Mouse (Mus musculus): ENCODE data around the gene Gng3. TPM values are rescaled to one million over a fixed set of nuclear protein-coding genes. Genes with fewer than 3 reads are reported as not detected.
A peak's percentile ranks its signal among the peaks of the same experiment; 100 is the strongest.

The Gng3 gene
- polyA plus RNA-seq, 1 experiment from 2014 or later: 460 TPM

GRCm38 (mm10) chr19:8819596-8820423 is 19.2 kb downstream of the Gng3 start, which contains the start of gene Hnrnpul2:
TSS of gene Hnrnpul2 (plus strand) at chr19:8820010.
- Histone ChIP-seq H3K9me3 (no peaks in the 10 kb centered on the region), H3K4me2 (peak within 1 kb of the TSS; percentile 91), H3K36me3 (peaks cover 22% of the 10 kb centered on the region), H3K4me3 (peak within 1 kb of the TSS; percentile 96), H3K27ac (replicated peaks) (peak within 1 kb of the TSS; percentile 99), H3K4me1 (replicated peaks) (peaks cover 62% of the 10 kb centered on the region), H3K9ac (peak within 1 kb of the TSS; percentile 98), H3K27me3 (no peaks in the 10 kb centered on the region)
- under 1% methylated on average over 74 of the region's 83 CpGs for WGBS
- ATAC-seq (ENCODE audit: low FRiP score, low read depth): peak; percentile 97

- under 1% methylated on average over 33 of the region's 33 CpGs for WGBS
- Histone ChIP-seq H3K27ac (replicated peaks) (peak within 1 kb of the TSS; percentile 99), H3K4me2 (peak within 1 kb of the TSS; percentile 91), H3K9me3 (no peaks in the 10 kb centered on the region), H3K4me1 (replicated peaks) (peaks cover 65% of the 10 kb centered on the region), H3K27me3 (no peaks in the 10 kb centered on the region), H3K4me3 (peak within 1 kb of the TSS; percentile 96), H3K9ac (peak within 1 kb of the TSS; percentile 98), H3K36me3 (peaks cover 16% of the 10 kb centered on the region)
- peak; percentile 94 for ATAC-seq (ENCODE audit: low FRiP score, low read depth)
Observed at GRCm38 (mm10) chr19:8818801-8819595, 20.0 kb downstream of the Gng3 start, which contains the start of gene Ttc9c. TSS of gene Ttc9c (minus strand) at chr19:8819333.

- WGBS: 33% methylated on average over 14 of the region's 14 CpGs
- no peak for ATAC-seq (ENCODE audit: low FRiP score, low read depth)
- Histone ChIP-seq H3K9me3 (no peaks in the 10 kb centered on the region), H3K4me1 (replicated peaks) (peaks cover 69% of the 10 kb centered on the region), H3K27ac (replicated peaks) (peak overlapping the region; percentile 99), H3K9ac (peak overlapping the region; percentile 62), H3K4me2 (peak overlapping the region; percentile 91), H3K27me3 (no peaks in the 10 kb centered on the region), H3K4me3 (peak overlapping the region; percentile 96), H3K36me3 (peaks cover 15% of the 10 kb centered on the region)
Observed at GRCm38 (mm10) chr19:8818301-8818798, 20.6 kb downstream of the Gng3 start.

GRCm38 (mm10) chr19:8817001-8817400 is 22.0 kb downstream of the Gng3 start:
- Histone ChIP-seq H3K27me3 (no peaks in the 10 kb centered on the region), H3K4me2 (peak overlapping the region; percentile 35), H3K36me3 (peaks cover 20% of the 10 kb centered on the region; the same call in 1 of the 2 replicates), H3K9me3 (no peaks in the 10 kb centered on the region), H3K4me1 (replicated peaks) (peaks cover 56% of the 10 kb centered on the region), H3K4me3 (no peak overlapping the region), H3K9ac (no peak overlapping the region), H3K27ac (replicated peaks) (no peak overlapping the region)
- 86% methylated on average over 3 of the region's 3 CpGs for WGBS
- no peak for ATAC-seq (ENCODE audit: low FRiP score, low read depth)

- Histone ChIP-seq H3K36me3 (peaks cover 26% of the 10 kb centered on the region), H3K27ac (replicated peaks) (no peak overlapping the region), H3K9me3 (no peaks in the 10 kb centered on the region), H3K27me3 (no peaks in the 10 kb centered on the region), H3K4me2 (0 out of 2 replicates have a peak overlapping the region, but pooled peaks have one; percentile 35), H3K4me3 (no peak overlapping the region), H3K4me1 (replicated peaks) (peaks cover 45% of the 10 kb centered on the region), H3K9ac (no peak overlapping the region)
- 67% methylated on average over 11 of the region's 11 CpGs for WGBS
- no peak for ATAC-seq (ENCODE audit: low FRiP score, low read depth)
Observed at GRCm38 (mm10) chr19:8815812-8816211, 23.2 kb downstream of the Gng3 start.

GRCm38 (mm10) chr19:8806810-8807209 is 32.2 kb downstream of the Gng3 start:
- no peak overlapping the region for H3K4me3 ChIP-seq
- no peak overlapping the region for H3K4me2 ChIP-seq
- 95% methylated on average over 5 of the region's 5 CpGs for WGBS
- H3K9ac ChIP-seq: no peak overlapping the region
- no peaks in the 10 kb centered on the region for H3K9me3 ChIP-seq
- no peak overlapping the region for H3K27ac ChIP-seq (replicated peaks)
- peaks cover 13% of the 10 kb centered on the region for H3K4me1 ChIP-seq (replicated peaks)
- no peak for ATAC-seq (ENCODE audit: low FRiP score, low read depth)
- H3K27me3 ChIP-seq: no peaks in the 10 kb centered on the region
- H3K36me3 ChIP-seq: peaks cover 51% of the 10 kb centered on the region

GRCm38 (mm10) chr19:8803879-8804660 is 34.9 kb downstream of the Gng3 start:
- 93% methylated on average over 11 of the region's 11 CpGs for WGBS
- Histone ChIP-seq H3K36me3 (peaks cover 34% of the 10 kb centered on the region), H3K4me1 (replicated peaks) (peaks cover 16% of the 10 kb centered on the region), H3K9ac (no peak overlapping the region), H3K9me3 (no peaks in the 10 kb centered on the region), H3K4me2 (no peak overlapping the region), H3K4me3 (no peak overlapping the region), H3K27ac (replicated peaks) (no peak overlapping the region), H3K27me3 (no peaks in the 10 kb centered on the region)
- no peak for ATAC-seq (ENCODE audit: low FRiP score, low read depth)

GRCm38 (mm10) chr19:8803204-8803780 is 35.7 kb downstream of the Gng3 start:
- 89% methylated on average over 9 of the region's 9 CpGs for WGBS
- H3K27ac ChIP-seq (replicated peaks): peak overlapping the region; percentile 92; the same call in 1 of the 2 replicates

GRCm38 (mm10) chr19:8802130-8802821 is 36.7 kb downstream of the Gng3 start, which contains the start of gene Zbtb3:
TSS of gene Zbtb3 (plus strand) at chr19:8802555.
- ATAC-seq (ENCODE audit: low FRiP score, low read depth): peak; percentile 98
- under 1% methylated on average over 30 of the region's 30 CpGs for WGBS
- peak within 1 kb of the TSS; percentile 92 for H3K27ac ChIP-seq (replicated peaks)

More at GRCm38 (mm10) chr19:8803204-8803780, 35.7 kb downstream of the Gng3 start:
- Histone ChIP-seq H3K9ac (no peak overlapping the region), H3K4me2 (peak overlapping the region; percentile 57), H3K9me3 (no peaks in the 10 kb centered on the region), H3K4me3 (peak overlapping the region; percentile 66), H3K36me3 (peaks cover 33% of the 10 kb centered on the region), H3K4me1 (replicated peaks) (peaks cover 16% of the 10 kb centered on the region), H3K27me3 (no peaks in the 10 kb centered on the region)
- ATAC-seq (ENCODE audit: low FRiP score, low read depth): no peak

GRCm38 (mm10) chr19:8798947-8799315 is 40.1 kb downstream of the Gng3 start:
- Histone ChIP-seq H3K4me2 (peak overlapping the region; percentile 83), H3K9me3 (no peaks in the 10 kb centered on the region), H3K9ac (0 out of 2 replicates have a peak overlapping the region, but pooled peaks have one; percentile 72), H3K36me3 (peaks cover 15% of the 10 kb centered on the region), H3K4me3 (peak overlapping the region; percentile 71; the same call in 1 of the 2 replicates), H3K4me1 (replicated peaks) (peaks cover 26% of the 10 kb centered on the region), H3K27me3 (no peaks in the 10 kb centered on the region), H3K27ac (replicated peaks) (peak overlapping the region; percentile 72; the same call in 1 of the 2 replicates)
- no peak for ATAC-seq (ENCODE audit: low FRiP score, low read depth)

More at GRCm38 (mm10) chr19:8802130-8802821, 36.7 kb downstream of the Gng3 start, which contains the start of gene Zbtb3:
- H3K27me3 ChIP-seq: no peaks in the 10 kb centered on the region
- H3K9ac ChIP-seq: peak within 1 kb of the TSS; percentile 51
- H3K4me1 ChIP-seq (replicated peaks): peaks cover 23% of the 10 kb centered on the region
- peak within 1 kb of the TSS; percentile 66 for H3K4me3 ChIP-seq
- peak within 1 kb of the TSS; percentile 57 for H3K4me2 ChIP-seq
- peaks cover 27% of the 10 kb centered on the region for H3K36me3 ChIP-seq
- H3K9me3 ChIP-seq: no peaks in the 10 kb centered on the region
